Mouse (Mus musculus) small intestine, adult 2 months (tissue): ENCODE data around the gene Ankrd11. TPM values are rescaled to one million over a fixed set of nuclear protein-coding genes. Genes with fewer than 3 reads are reported as not detected.

Source experiments
- H3K27ac ChIP-seq: fragments of 200-500 bp; 2 replicates; pipeline ENCODE4 v1.5.1; 2012; ENCODE audit warnings: low read depth, low read length, control low read depth, inconsistent platforms; ENCODE audit not compliant: insufficient read depth
- H3K27me3 ChIP-seq: fragments of 200-500 bp; 2 replicates; pipeline ENCODE4 v1.6.1; 2012; ENCODE audit warnings: mild to moderate bottlenecking, moderate library complexity, low read length, inconsistent platforms; ENCODE audit not compliant: control insufficient read depth, insufficient read depth
- H3K36me3 ChIP-seq: fragments of 200-500 bp; 2 replicates; pipeline ENCODE4 v1.6.1; 2012; ENCODE audit warnings: mild to moderate bottlenecking, low read length, control low read depth, inconsistent platforms; ENCODE audit not compliant: control insufficient read depth, insufficient read depth
- H3K4me1 ChIP-seq: fragments of 200-500 bp; 2 replicates; pipeline ENCODE4 v1.6.1; 2012; ENCODE audit warnings: low read length, inconsistent platforms, mixed read lengths; ENCODE audit not compliant: control insufficient read depth, insufficient read depth, insufficient read length
- H3K4me3 ChIP-seq: fragments of 200-500 bp; 2 replicates; pipeline ENCODE4 v1.5.1; 2012; ENCODE audit warnings: low read depth, mild to moderate bottlenecking, control low read depth, inconsistent platforms, low read length, moderate library complexity
- CTCF ChIP-seq: fragments of 200-500 bp; IDR thresholded peaks from 2 replicates; pipeline ENCODE4 v1.5.1; 2012; ENCODE audit warnings: low read depth, mild to moderate bottlenecking, control low read depth, inconsistent platforms, low read length, moderate library complexity, mixed read lengths; ENCODE audit not compliant: insufficient replicate concordance, insufficient read length; ENCODE audit errors: extremely low read depth
- POLR2A ChIP-seq: fragments of 200-500 bp; IDR thresholded peaks from 2 replicates; pipeline ENCODE4 v1.6.1; 2012; ENCODE audit warnings: low read depth, mild to moderate bottlenecking, control low read depth, inconsistent platforms, low read length, moderate library complexity
- WGBS: fragments of 180-500 bp; shearing (Covaris S2); methylation state at CpG from one replicate; pipeline ENCODE4 v1.1.7; 2018; 5-methylcytosine and 5-hydroxymethylcytosine counted together
- polyA plus RNA-seq: library from polyadenylated mRNA; depleted of rRNA; stranded (reverse); fragments of >200 nt; gene quantifications from 2 replicates; pipeline ENCODE4 v1.2.3, GENCODE M21; 2012

Ankrd11 gene
- polyA plus RNA-seq, 1 experiment, result 79.9 TPM

- H3K27ac ChIP-seq, result no peak overlapping the region
- peaks cover 93% of the 10 kb centered on the region for H3K36me3 ChIP-seq
- H3K4me3 ChIP-seq, result no peak overlapping the region
- no peaks in the 10 kb centered on the region for H3K4me1 ChIP-seq
- no peaks in the 10 kb centered on the region for H3K27me3 ChIP-seq
- 84% methylated on average over 12 of the region's 12 CpGs for WGBS
- TF ChIP-seq CTCF, result no peak
- no peak for TF ChIP-seq POLR2A
Measured at GRCm38 (mm10) chr8:122893451-122893850, 148.6 kb downstream of the Ankrd11 start.

- no peaks in the 10 kb centered on the region for H3K27me3 ChIP-seq
- no peaks in the 10 kb centered on the region for H3K4me1 ChIP-seq
- peaks cover 95% of the 10 kb centered on the region for H3K36me3 ChIP-seq
- no peak overlapping the region for H3K27ac ChIP-seq
- no peak overlapping the region for H3K4me3 ChIP-seq
- WGBS, result 82% methylated on average over 12 of the region's 12 CpGs
- no peak for TF ChIP-seq CTCF
- no peak for TF ChIP-seq POLR2A
Measured at GRCm38 (mm10) chr8:122891440-122891839, 150.6 kb downstream of the Ankrd11 start.

- WGBS, result 84% methylated on average over 10 of the region's 10 CpGs
- Histone ChIP-seq H3K36me3 (peaks cover 60% of the 10 kb centered on the region), H3K27ac (no peak overlapping the region), H3K27me3 (no peaks in the 10 kb centered on the region), H3K4me3 (no peak overlapping the region), H3K4me1 (no peaks in the 10 kb centered on the region)
- no peak for TF ChIP-seq CTCF
- TF ChIP-seq POLR2A, result no peak
Measured at GRCm38 (mm10) chr8:122883671-122884070, 158.4 kb downstream of the Ankrd11 start.

GRCm38 (mm10) chr8:122880302-122880701 is 161.8 kb downstream of the Ankrd11 start:
- Histone ChIP-seq H3K27ac (no peak overlapping the region), H3K36me3 (peaks cover 27% of the 10 kb centered on the region), H3K27me3 (no peaks in the 10 kb centered on the region), H3K4me3 (no peak overlapping the region), H3K4me1 (no peaks in the 10 kb centered on the region)
- TF ChIP-seq POLR2A, result no peak
- TF ChIP-seq CTCF, result no peak
- 49% methylated on average over 3 of the region's 3 CpGs for WGBS

GRCm38 (mm10) chr8:122878231-122878630 is 163.8 kb downstream of the Ankrd11 start:
- no peak overlapping the region for H3K27ac ChIP-seq
- no peaks in the 10 kb centered on the region for H3K27me3 ChIP-seq
- H3K4me1 ChIP-seq, result no peaks in the 10 kb centered on the region
- 79% methylated on average over 3 of the region's 3 CpGs for WGBS
- TF ChIP-seq CTCF (no peak), POLR2A (no peak)
- H3K4me3 ChIP-seq, result no peak overlapping the region
- peaks cover 8% of the 10 kb centered on the region for H3K36me3 ChIP-seq

- Histone ChIP-seq H3K27me3 (no peaks in the 10 kb centered on the region), H3K4me3 (no peak overlapping the region), H3K4me1 (peaks cover 4% of the 10 kb centered on the region; the same call in 1 of the 2 replicates), H3K36me3 (no peaks in the 10 kb centered on the region), H3K27ac (no peak overlapping the region)
- TF ChIP-seq POLR2A (no peak), CTCF (no peak)
- WGBS, result 66% methylated on average over 5 of the region's 5 CpGs
Measured at GRCm38 (mm10) chr8:122875186-122875585, 166.9 kb downstream of the Ankrd11 start.

GRCm38 (mm10) chr8:122873171-122873570 is 168.9 kb downstream of the Ankrd11 start:
- peaks cover 8% of the 10 kb centered on the region for H3K4me1 ChIP-seq
- no peak overlapping the region for H3K4me3 ChIP-seq
- no peak for TF ChIP-seq POLR2A
- no peak for TF ChIP-seq CTCF
- H3K36me3 ChIP-seq, result no peaks in the 10 kb centered on the region
- no peaks in the 10 kb centered on the region for H3K27me3 ChIP-seq
- 30% methylated on average over 6 of the region's 6 CpGs for WGBS
- no peak overlapping the region for H3K27ac ChIP-seq
